ENCODE assay signal across 15 mouse cellular contexts in genomic region chr2:26339204-26339551, GRCm38 (mm10). TPM values are rescaled to one million over a fixed set of nuclear protein-coding genes. Genes with fewer than 3 reads are reported as not detected.
DNase-seq lines count a peak whose midpoint lies in the region; ATAC-seq and TF ChIP-seq lines count a peak whose summit lies in the region.
"Had no signal": no experiment of that assay in that cellular context is flagged by ENCODE, and none has a peak within 500 bp of the region (broad histone marks: within the 10 kb centered on the region; RNA-seq: fewer than 3 reads in every experiment).

No protein-coding gene starts in this region.

- no peaks in the 10 kb centered on the region for H3K27me3 ChIP-seq in hindbrain, postnatal 0 days (ENCODE audit: insufficient read depth, low read length)
- no peaks in the 10 kb centered on the region for H3K27me3 ChIP-seq in hindbrain, embryonic 10.5 days (ENCODE audit: insufficient read depth, poor library complexity, severe bottlenecking)
- no peaks in the 10 kb centered on the region for H3K27me3 ChIP-seq in intestine, postnatal 0 days (replicated peaks; ENCODE audit: control insufficient read depth, insufficient read depth, low read length)
- H3K27me3 ChIP-seq in forebrain, postnatal 0 days (ENCODE audit: insufficient read depth, low read length) = no peaks in the 10 kb centered on the region
- H3K27me3 ChIP-seq: embryonic facial prominence, embryonic 12.5 days; forebrain, embryonic 12.5 days; limb, embryonic 12.5 days; midbrain, embryonic 12.5 days had no signal

- H3K4me1 ChIP-seq in hindbrain, postnatal 0 days (ENCODE audit: insufficient read depth, low read length) = no peaks in the 10 kb centered on the region
- H3K4me1 ChIP-seq in hindbrain, embryonic 10.5 days (replicated peaks) = no peaks in the 10 kb centered on the region
- 0 out of 2 replicates have a peak, but pooled peaks cover 3% of the 10 kb centered on the region for H3K4me1 ChIP-seq in intestine, postnatal 0 days (replicated peaks; ENCODE audit: control insufficient read depth, insufficient read depth, low read length)
- H3K4me1 ChIP-seq in forebrain, postnatal 0 days (ENCODE audit: insufficient read depth) = no peaks in the 10 kb centered on the region
- H3K4me1 ChIP-seq: embryonic facial prominence, embryonic 12.5 days; forebrain, embryonic 12.5 days; midbrain, embryonic 12.5 days had no signal

- 0 out of 2 replicates have a peak, but pooled peaks have one; percentile 7 for ATAC-seq in hindbrain, postnatal 0 days
- no peak for ATAC-seq in intestine, postnatal 0 days
- no peak for ATAC-seq in forebrain, postnatal 0 days

- H3K9me3 ChIP-seq in hindbrain, postnatal 0 days (ENCODE audit: low read length) = no peaks in the 10 kb centered on the region
- H3K9me3 ChIP-seq in hindbrain, embryonic 10.5 days = no peaks in the 10 kb centered on the region
- H3K9me3 ChIP-seq in intestine, postnatal 0 days (ENCODE audit: control insufficient read depth) = no peaks in the 10 kb centered on the region
- H3K9me3 ChIP-seq in forebrain, postnatal 0 days (ENCODE audit: low read length) = no peaks in the 10 kb centered on the region
- H3K9me3 ChIP-seq: embryonic facial prominence, embryonic 12.5 days; forebrain, embryonic 12.5 days; limb, embryonic 12.5 days; midbrain, embryonic 12.5 days had no signal

- H3K4me2 ChIP-seq in hindbrain, postnatal 0 days (ENCODE audit: low read depth, low read length) = no peak overlapping the region
- no peak overlapping the region for H3K4me2 ChIP-seq in intestine, postnatal 0 days (replicated peaks; ENCODE audit: low read depth)
- no peak overlapping the region for H3K4me2 ChIP-seq in forebrain, postnatal 0 days (ENCODE audit: low read depth)
- H3K4me2 ChIP-seq: embryonic facial prominence, embryonic 12.5 days; forebrain, embryonic 12.5 days; limb, embryonic 12.5 days; midbrain, embryonic 12.5 days had no signal

- TF ChIP-seq CTCF in hindbrain, postnatal 0 days (IDR thresholded peaks at IDR 0.05; ENCODE audit: low read depth) = no peak
- no peak for TF ChIP-seq CTCF in intestine, postnatal 0 days (IDR thresholded peaks at IDR 0.05; ENCODE audit: low read depth)
- no peak for TF ChIP-seq CTCF in forebrain, postnatal 0 days (IDR thresholded peaks at IDR 0.05; ENCODE audit: low read depth)

- intact Hi-C loops in heart, postnatal 10 days (cut with DNase I) = no loop called here

- no peak overlapping the region for H3K9ac ChIP-seq in hindbrain, postnatal 0 days (replicated peaks; ENCODE audit: low read length)
- no peak overlapping the region for H3K9ac ChIP-seq in intestine, postnatal 0 days (ENCODE audit: low read depth, low read length)
- no peak overlapping the region for H3K9ac ChIP-seq in forebrain, postnatal 0 days
- H3K9ac ChIP-seq: embryonic facial prominence, embryonic 12.5 days; forebrain, embryonic 12.5 days; limb, embryonic 12.5 days; midbrain, embryonic 12.5 days had no signal

- 67% methylated on average over 5 of the region's 5 CpGs for WGBS in hindbrain, postnatal 0 days
- WGBS in hindbrain, embryonic 10.5 days = 89% methylated on average over 5 of the region's 5 CpGs
- WGBS in intestine, postnatal 0 days = 78% methylated on average over 5 of the region's 5 CpGs
- WGBS in forebrain, postnatal 0 days = 76% methylated on average over 5 of the region's 5 CpGs

- peak overlapping the region; percentile 48; the same call in 1 of the 2 replicates for H3K27ac ChIP-seq in hindbrain, postnatal 0 days
- no peak overlapping the region for H3K27ac ChIP-seq in hindbrain, embryonic 10.5 days
- no peak overlapping the region for H3K27ac ChIP-seq in intestine, postnatal 0 days (ENCODE audit: low read depth, low read length)
- no peak overlapping the region for H3K27ac ChIP-seq in forebrain, postnatal 0 days (ENCODE audit: low read depth, low read length)
- H3K27ac ChIP-seq: embryonic facial prominence, embryonic 12.5 days; forebrain, embryonic 12.5 days; limb, embryonic 12.5 days; midbrain, embryonic 12.5 days had no signal

- peaks cover 33% of the 10 kb centered on the region; the same call in 1 of the 2 replicates for H3K36me3 ChIP-seq in hindbrain, postnatal 0 days (ENCODE audit: insufficient read depth, low read length)
- peaks cover 60% of the 10 kb centered on the region for H3K36me3 ChIP-seq in hindbrain, embryonic 10.5 days
- peaks cover 13% of the 10 kb centered on the region; the same call in 1 of the 2 replicates for H3K36me3 ChIP-seq in intestine, postnatal 0 days (ENCODE audit: control insufficient read depth, insufficient read depth)
- peaks cover 54% of the 10 kb centered on the region for H3K36me3 ChIP-seq in forebrain, postnatal 0 days (ENCODE audit: insufficient read depth)

- peak; percentile 30 for DNase-seq in hindbrain, postnatal 0 days (ENCODE audit: low spot score)
- no peak for DNase-seq in hindbrain, embryonic 10.5 days (ENCODE audit: low spot score)
- DNase-seq in adrenal gland, postnatal 25 days = peak; percentile 67
- DNase-seq in cerebellum, adult 9-10 months = peak; percentile 80
- peak; percentile 92 to 93 for DNase-seq in heart, postnatal 10 days
- DNase-seq in Muller cell, postnatal 12 days (ENCODE audit: inconsistent ontology term) = no peak
- no peak for DNase-seq in forebrain, postnatal 0 days
- DNase-seq: lung, adult 2 months; thymus, postnatal 36 days had no signal

- no peak overlapping the region for H3K4me3 ChIP-seq in hindbrain, postnatal 0 days (ENCODE audit: low read length)
- no peak overlapping the region for H3K4me3 ChIP-seq in hindbrain, embryonic 10.5 days
- no peak overlapping the region for H3K4me3 ChIP-seq in intestine, postnatal 0 days (ENCODE audit: low read depth, low read length)
- H3K4me3 ChIP-seq in forebrain, postnatal 0 days (ENCODE audit: low read depth, low read length) = no peak overlapping the region
- H3K4me3 ChIP-seq: embryonic facial prominence, embryonic 12.5 days; forebrain, embryonic 12.5 days; limb, embryonic 12.5 days; midbrain, embryonic 12.5 days had no signal

RNA-seq across cellular contexts. Expression of gene Dnlz, which starts 12.7 kb away (rescaled TPM):
- total RNA-seq in hindbrain, postnatal 0 days (2014; rRNA removed) = 38.2 and 38.5 TPM in 2 replicates
- 25.6 and 28.2 TPM in 2 replicates for polyA plus RNA-seq in hindbrain, postnatal 0 days (2015; fragmentation: Nextera tagmentation; extraction: Ambion mirVana)
- 36.8 and 38.8 TPM in 2 replicates for polyA plus RNA-seq in hindbrain, embryonic 10.5 days (2016; fragmentation: Nextera tagmentation; extraction: Ambion mirVana)
- 20.5 and 21.1 TPM in 2 replicates for total RNA-seq in adrenal gland, postnatal 25 days (2021)
- total RNA-seq in heart, postnatal 10 days (2021) = 10 to 100 TPM; 14.8 to 16.3 TPM
- 16.4 and 17.0 TPM in 2 replicates for polyA plus RNA-seq in intestine, postnatal 0 days (2015; fragmentation: Nextera tagmentation; extraction: Ambion mirVana)
- total RNA-seq in forebrain, postnatal 0 days (2014; rRNA removed) = 32.2 and 39.8 TPM in 2 replicates
- polyA plus RNA-seq in forebrain, postnatal 0 days (2015; fragmentation: Nextera tagmentation; extraction: Ambion mirVana) = 28.8 and 33.2 TPM in 2 replicates

RNA-seq across cellular contexts. Expression of gene Card9, which starts 21.5 kb away (rescaled TPM):
- total RNA-seq in hindbrain, postnatal 0 days (2014; rRNA removed) = 2.0 and 24.2 TPM in 2 replicates
- polyA plus RNA-seq in hindbrain, postnatal 0 days (2015; fragmentation: Nextera tagmentation; extraction: Ambion mirVana) = 1.5 and 1.6 TPM in 2 replicates
- polyA plus RNA-seq in hindbrain, embryonic 10.5 days (2016; fragmentation: Nextera tagmentation; extraction: Ambion mirVana) = 0.62 and 1.1 TPM in 2 replicates
- total RNA-seq in adrenal gland, postnatal 25 days (2021) = 0.97 TPM in 1 of 2 replicates, not detected in the other
- total RNA-seq in heart, postnatal 10 days (2021) = 1 to 10 TPM; 1.2 to 1.3 TPM
- polyA plus RNA-seq in intestine, postnatal 0 days (2015; fragmentation: Nextera tagmentation; extraction: Ambion mirVana) = 0.26 and 0.33 TPM in 2 replicates
- total RNA-seq in forebrain, postnatal 0 days (2014; rRNA removed) = 4.0 and 4.1 TPM in 2 replicates
- polyA plus RNA-seq in forebrain, postnatal 0 days (2015; fragmentation: Nextera tagmentation; extraction: Ambion mirVana) = 0.84 and 1.8 TPM in 2 replicates

RNA-seq across cellular contexts. Expression of gene Gpsm1, which starts 23.9 kb away (rescaled TPM):
- 310 and 330 TPM in 2 replicates for total RNA-seq in hindbrain, postnatal 0 days (2014; rRNA removed)
- 147 and 155 TPM in 2 replicates for polyA plus RNA-seq in hindbrain, postnatal 0 days (2015; fragmentation: Nextera tagmentation; extraction: Ambion mirVana)
- 99.2 and 114 TPM in 2 replicates for polyA plus RNA-seq in hindbrain, embryonic 10.5 days (2016; fragmentation: Nextera tagmentation; extraction: Ambion mirVana)
- 17.5 and 17.7 TPM in 2 replicates for total RNA-seq in adrenal gland, postnatal 25 days (2021)
- total RNA-seq in heart, postnatal 10 days (2021) = 100 to 1,000 TPM; 168 to 234 TPM
- 6.3 and 6.9 TPM in 2 replicates for polyA plus RNA-seq in intestine, postnatal 0 days (2015; fragmentation: Nextera tagmentation; extraction: Ambion mirVana)
- 242 and 257 TPM in 2 replicates for total RNA-seq in forebrain, postnatal 0 days (2014; rRNA removed)
- 140 and 149 TPM in 2 replicates for polyA plus RNA-seq in forebrain, postnatal 0 days (2015; fragmentation: Nextera tagmentation; extraction: Ambion mirVana)

RNA-seq across cellular contexts. Expression of gene Snapc4, which starts 41.3 kb away (rescaled TPM):
- total RNA-seq in hindbrain, postnatal 0 days (2014; rRNA removed) = 44.7 and 56.4 TPM in 2 replicates
- polyA plus RNA-seq in hindbrain, postnatal 0 days (2015; fragmentation: Nextera tagmentation; extraction: Ambion mirVana) = 25.6 and 26.1 TPM in 2 replicates
- polyA plus RNA-seq in hindbrain, embryonic 10.5 days (2016; fragmentation: Nextera tagmentation; extraction: Ambion mirVana) = 35.3 and 35.5 TPM in 2 replicates
- total RNA-seq in adrenal gland, postnatal 25 days (2021) = 40.9 and 42.0 TPM in 2 replicates
- 10 to 100 TPM; 13.0 to 15.5 TPM for total RNA-seq in heart, postnatal 10 days (2021)
- 5.6 and 6.7 TPM in 2 replicates for polyA plus RNA-seq in intestine, postnatal 0 days (2015; fragmentation: Nextera tagmentation; extraction: Ambion mirVana)
- 56.7 and 58.6 TPM in 2 replicates for total RNA-seq in forebrain, postnatal 0 days (2014; rRNA removed)
- polyA plus RNA-seq in forebrain, postnatal 0 days (2015; fragmentation: Nextera tagmentation; extraction: Ambion mirVana) = 14.9 and 19.1 TPM in 2 replicates

RNA-seq across cellular contexts. Expression of gene Ccdc187, which starts 44.8 kb away (rescaled TPM):
- total RNA-seq in hindbrain, postnatal 0 days (2014; rRNA removed) = 1.3 and 2.7 TPM in 2 replicates
- 0.18 TPM in 2 replicates for polyA plus RNA-seq in hindbrain, postnatal 0 days (2015; fragmentation: Nextera tagmentation; extraction: Ambion mirVana)
- 0.10 and 0.20 TPM in 2 replicates for polyA plus RNA-seq in hindbrain, embryonic 10.5 days (2016; fragmentation: Nextera tagmentation; extraction: Ambion mirVana)
- 0.62 and 1.5 TPM in 2 replicates for total RNA-seq in adrenal gland, postnatal 25 days (2021)
- under 1 TPM; 0.05 to 0.22 TPM for total RNA-seq in heart, postnatal 10 days (2021)
- polyA plus RNA-seq in intestine, postnatal 0 days (2015; fragmentation: Nextera tagmentation; extraction: Ambion mirVana) = 0.09 and 0.21 TPM in 2 replicates
- total RNA-seq in forebrain, postnatal 0 days (2014; rRNA removed) = 1.5 and 2.0 TPM in 2 replicates
- 0.13 TPM in 2 replicates for polyA plus RNA-seq in forebrain, postnatal 0 days (2015; fragmentation: Nextera tagmentation; extraction: Ambion mirVana)
- polyA plus RNA-seq: limb, embryonic 12.5 days; neural tube, embryonic 11.5 days had no signal

Comparison
In these comparisons a context has a peak if more than half of its experiments do, and no peak if none do; other contexts are left out.
1. DNase-seq: peak in hindbrain, postnatal 0 days (single experiment), adrenal gland, postnatal 25 days (single experiment), cerebellum, adult 9-10 months (single experiment) and heart, postnatal 10 days (2 of 2); none in hindbrain, embryonic 10.5 days (single experiment), Muller cell, postnatal 12 days (single experiment) and forebrain, postnatal 0 days (single experiment).